Mouse (Mus musculus): Measurements from ENCODE around the gene Tgfbr2. TPM values are rescaled to one million over a fixed set of nuclear protein-coding genes. Genes with fewer than 3 reads are reported as not detected.

The Tgfbr2 gene
- polyA plus RNA-seq, 2 experiments = 3.2 to 4.2 TPM

- Histone ChIP-seq H3K36me3 (replicated peaks; ENCODE audit: control insufficient read depth, insufficient read depth, low read depth) (no peaks in the 10 kb centered on the region), H3K27ac (no peak overlapping the region), H3K4me1 (replicated peaks; ENCODE audit: control insufficient read depth in 2 of 2, insufficient read depth in 2 of 2, low read length in 1 of 2) (no peaks in the 10 kb centered on the region), H3K9ac (replicated peaks) (no peak overlapping the region), H3K9me3 (ENCODE audit: control insufficient read depth, low read length) (no peaks in the 10 kb centered on the region), H3K27me3 (ENCODE audit: control insufficient read depth, insufficient read depth, low read length) (no peaks in the 10 kb centered on the region), H3K4me2 (ENCODE audit: low read depth) (no peak overlapping the region), H3K4me3 (ENCODE audit: insufficient read depth in 1 of 2, low read depth in 2 of 2, low read length in 2 of 2) (no peak overlapping the region)
- no peak for DNase-seq (ENCODE audit: low read depth in 3 of 3, low spot score in 3 of 3)
- no peak for TF ChIP-seq EP300 (IDR thresholded peaks at IDR 0.05; ENCODE audit: low read depth)
- no peak for TF ChIP-seq CTCF (IDR thresholded peaks at IDR 0.05; ENCODE audit: low read depth)
- no peak for ATAC-seq (ENCODE audit: insufficient read depth)
- 66% methylated on average over 9 of the region's 9 CpGs for WGBS (ENCODE audit: insufficient replicate concordance)
Observed at GRCm38 (mm10) chr9:116090296-116090695, 84.9 kb downstream of the Tgfbr2 start.

DNA sequence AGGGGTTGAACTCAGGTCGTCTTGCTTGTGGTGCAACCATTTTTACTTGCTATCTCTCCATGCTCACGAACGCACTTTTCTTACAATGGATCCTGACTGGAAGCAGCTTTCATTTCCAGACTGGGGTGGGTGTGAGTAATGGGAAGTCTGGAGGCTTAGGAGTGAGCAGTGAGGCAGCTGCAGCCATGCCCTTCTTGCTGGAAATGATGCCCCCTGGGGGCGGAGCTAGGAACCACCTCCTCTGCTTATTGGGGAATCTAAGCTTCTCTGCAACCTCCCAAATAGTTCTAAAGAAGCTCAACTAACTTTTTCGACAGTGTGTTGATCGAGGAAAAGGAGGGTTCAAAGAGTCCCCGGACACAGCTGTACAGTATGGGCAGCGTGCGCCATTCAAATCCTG is 86.2 kb downstream of the Tgfbr2 start:
- WGBS (ENCODE audit: insufficient replicate concordance) = 65% methylated on average over 9 of the region's 9 CpGs
- Histone ChIP-seq H3K9me3 (ENCODE audit: control insufficient read depth, low read length) (no peaks in the 10 kb centered on the region), H3K27ac (no peak overlapping the region), H3K9ac (replicated peaks) (no peak overlapping the region), H3K4me3 (ENCODE audit: insufficient read depth in 1 of 2, low read depth in 2 of 2, low read length in 2 of 2) (no peak overlapping the region), H3K4me1 (replicated peaks; ENCODE audit: control insufficient read depth in 2 of 2, insufficient read depth in 2 of 2, low read length in 1 of 2) (peaks cover 0 to 6% of the 10 kb centered on the region in 2 experiments; a peak in 1 of 4 replicates), H3K36me3 (replicated peaks; ENCODE audit: control insufficient read depth, insufficient read depth, low read depth) (no peaks in the 10 kb centered on the region), H3K27me3 (ENCODE audit: control insufficient read depth, insufficient read depth, low read length) (no peaks in the 10 kb centered on the region), H3K4me2 (ENCODE audit: low read depth) (no peak overlapping the region)
- ATAC-seq (ENCODE audit: insufficient read depth) (no peak), DNase-seq (ENCODE audit: low read depth in 3 of 3, low spot score in 3 of 3) (no peak)
- no peak for TF ChIP-seq EP300 (IDR thresholded peaks at IDR 0.05; ENCODE audit: low read depth)
- 0 out of 2 replicates have a peak, but pooled peaks have one; percentile 22 for TF ChIP-seq CTCF (IDR thresholded peaks at IDR 0.05; ENCODE audit: low read depth)

GRCm38 (mm10) chr9:116087880-116088279 is 87.3 kb downstream of the Tgfbr2 start:
- Histone ChIP-seq H3K4me3 (ENCODE audit: insufficient read depth in 1 of 2, low read depth in 2 of 2, low read length in 2 of 2) (no peak overlapping the region), H3K4me1 (replicated peaks; ENCODE audit: control insufficient read depth in 2 of 2, insufficient read depth in 2 of 2, low read length in 1 of 2) (peaks cover 0 to 9% of the 10 kb centered on the region in 2 experiments; a peak in 2 of 4 replicates), H3K4me2 (ENCODE audit: low read depth) (no peak overlapping the region), H3K9ac (replicated peaks) (no peak overlapping the region), H3K27me3 (ENCODE audit: control insufficient read depth, insufficient read depth, low read length) (no peaks in the 10 kb centered on the region), H3K27ac (no peak overlapping the region), H3K36me3 (replicated peaks; ENCODE audit: control insufficient read depth, insufficient read depth, low read depth) (no peaks in the 10 kb centered on the region), H3K9me3 (ENCODE audit: control insufficient read depth, low read length) (no peaks in the 10 kb centered on the region)
- no peak for ATAC-seq (ENCODE audit: insufficient read depth)
- peak in 1 of 3 experiments; percentile 45 for DNase-seq (ENCODE audit: low read depth in 3 of 3, low spot score in 3 of 3)
- no peak for TF ChIP-seq EP300 (IDR thresholded peaks at IDR 0.05; ENCODE audit: low read depth)
- peak; percentile 70 for TF ChIP-seq CTCF (IDR thresholded peaks at IDR 0.05; ENCODE audit: low read depth)
- 28% methylated on average over 5 of the region's 5 CpGs for WGBS (ENCODE audit: insufficient replicate concordance)

DNA sequence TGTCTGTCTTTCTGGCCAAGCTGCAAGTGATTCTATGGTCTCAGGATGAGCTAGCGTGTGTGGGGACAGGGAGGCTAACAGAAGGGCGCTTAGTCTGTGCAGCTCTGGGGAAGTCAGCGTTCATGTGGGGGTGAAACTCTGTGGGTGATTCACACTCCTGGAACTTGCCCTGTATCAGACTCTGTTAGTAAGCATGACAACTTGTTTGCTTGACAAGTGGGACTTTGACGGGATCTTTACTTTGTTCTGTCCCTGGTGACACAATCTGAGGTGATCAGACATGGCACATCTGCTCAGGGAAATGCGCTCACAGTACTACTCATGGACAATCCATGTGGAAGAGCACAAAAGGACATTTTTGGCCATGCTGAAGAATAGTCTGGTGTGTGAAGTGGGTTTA is 87.9 kb downstream of the Tgfbr2 start:
- Histone ChIP-seq H3K4me2 (ENCODE audit: low read depth) (no peak overlapping the region), H3K27ac (no peak overlapping the region), H3K36me3 (replicated peaks; ENCODE audit: control insufficient read depth, insufficient read depth, low read depth) (no peaks in the 10 kb centered on the region), H3K9me3 (ENCODE audit: control insufficient read depth, low read length) (no peaks in the 10 kb centered on the region), H3K9ac (replicated peaks) (no peak overlapping the region), H3K4me1 (replicated peaks; ENCODE audit: control insufficient read depth in 2 of 2, insufficient read depth in 2 of 2, low read length in 1 of 2) (peaks cover 0 to 9% of the 10 kb centered on the region in 2 experiments; a peak in 2 of 4 replicates), H3K27me3 (ENCODE audit: control insufficient read depth, insufficient read depth, low read length) (no peaks in the 10 kb centered on the region), H3K4me3 (ENCODE audit: insufficient read depth in 1 of 2, low read depth in 2 of 2, low read length in 2 of 2) (no peak overlapping the region)
- ATAC-seq (ENCODE audit: insufficient read depth) (no peak), DNase-seq (ENCODE audit: low read depth in 3 of 3, low spot score in 3 of 3) (no peak)
- WGBS (ENCODE audit: insufficient replicate concordance) = 82% methylated on average over 5 of the region's 5 CpGs
- TF ChIP-seq EP300 (IDR thresholded peaks at IDR 0.05; ENCODE audit: low read depth) = no peak
- no peak for TF ChIP-seq CTCF (IDR thresholded peaks at IDR 0.05; ENCODE audit: low read depth)

DNA sequence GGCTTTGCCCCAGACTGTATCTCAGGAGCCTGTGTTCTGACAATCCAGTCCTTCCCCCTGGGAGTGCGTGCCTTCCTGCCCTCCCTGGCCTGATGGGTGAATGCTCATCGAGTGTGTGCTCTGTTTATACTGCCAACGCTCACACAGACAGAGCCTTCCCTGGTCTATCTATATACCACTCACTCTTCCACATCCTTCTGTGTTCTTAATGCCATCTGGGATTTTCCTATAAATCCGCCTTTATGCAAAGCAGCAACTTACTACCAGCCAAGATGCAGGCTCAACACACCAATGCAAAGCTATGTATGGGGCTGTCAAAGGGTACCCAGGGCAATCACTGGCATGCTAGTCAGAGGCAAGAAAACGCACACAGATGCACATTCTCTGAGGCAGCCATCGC is 89.2 kb downstream of the Tgfbr2 start:
- ATAC-seq (ENCODE audit: insufficient read depth) (no peak), DNase-seq (ENCODE audit: low read depth in 3 of 3, low spot score in 3 of 3) (no peak)
- TF ChIP-seq EP300 (IDR thresholded peaks at IDR 0.05; ENCODE audit: low read depth) (no peak), CTCF (IDR thresholded peaks at IDR 0.05; ENCODE audit: low read depth) (no peak)
- Histone ChIP-seq H3K4me1 (replicated peaks; ENCODE audit: control insufficient read depth in 2 of 2, insufficient read depth in 2 of 2, low read length in 1 of 2) (peaks cover 0 to 9% of the 10 kb centered on the region in 2 experiments; a peak in 2 of 4 replicates), H3K4me2 (ENCODE audit: low read depth) (no peak overlapping the region), H3K27ac (no peak overlapping the region), H3K9ac (replicated peaks) (no peak overlapping the region), H3K27me3 (ENCODE audit: control insufficient read depth, insufficient read depth, low read length) (no peaks in the 10 kb centered on the region), H3K4me3 (ENCODE audit: insufficient read depth in 1 of 2, low read depth in 2 of 2, low read length in 2 of 2) (no peak overlapping the region), H3K36me3 (replicated peaks; ENCODE audit: control insufficient read depth, insufficient read depth, low read depth) (no peaks in the 10 kb centered on the region), H3K9me3 (ENCODE audit: control insufficient read depth, low read length) (no peaks in the 10 kb centered on the region)
- WGBS (ENCODE audit: insufficient replicate concordance) = 67% methylated on average over 6 of the region's 6 CpGs

All from liver, embryonic 14.5 days (tissue).